Mouse (Mus musculus) embryonic facial prominence, embryonic 14.5 days (tissue): ENCODE results near the gene Hist1h2ac. TPM values are rescaled to one million over a fixed set of nuclear protein-coding genes. Genes with fewer than 3 reads are reported as not detected.
"Not testable (repeated sequence)": the region's sequence is repeated elsewhere in the genome, so short reads cannot be mapped to it uniquely, and the experiment has no call there.

ENCODE experiments used
- ATAC-seq: fragments of 200-750 bp; cut with Nextera tagmentation; 2 replicates; pipeline ENCODE4 v1.8.0; 2017; ENCODE audit warnings: low read depth, moderate number of reproducible peaks, moderate TSS enrichment
- DNase-seq: peaks from one replicate; pipeline ENCODE4 v3.0.0-alpha.2; 2015; ENCODE audit warnings: low spot score
- H3K27ac ChIP-seq: fragments of 300-500 bp; sonication (generic); replicated peaks from 2 replicates; pipeline ENCODE4 v1.5.1; 2014; ENCODE audit warnings: low read depth, mild to moderate bottlenecking, low read length, moderate library complexity
- H3K27me3 ChIP-seq: fragments of 300-500 bp; sonication (generic); replicated peaks from 2 replicates; pipeline ENCODE4 v1.6.1; 2014; ENCODE audit warnings: low read length; ENCODE audit not compliant: control insufficient read depth, insufficient read depth
- H3K36me3 ChIP-seq: fragments of 300-500 bp; sonication (generic); 2 replicates; pipeline ENCODE4 v1.6.1; 2014; ENCODE audit warnings: low read length, mixed read lengths; ENCODE audit not compliant: control insufficient read depth, insufficient read depth
- H3K4me1 ChIP-seq: fragments of 300-500 bp; sonication (generic); 2 replicates; pipeline ENCODE4 v1.6.1; 2014; ENCODE audit warnings: antibody characterized with exemption, low read length; ENCODE audit not compliant: control insufficient read depth, insufficient read depth
- H3K4me2 ChIP-seq: fragments of 300-500 bp; sonication (generic); 2 replicates; pipeline ENCODE4 v1.6.1; 2014; ENCODE audit warnings: low read depth, mild to moderate bottlenecking, low read length, moderate library complexity, mixed read lengths
- H3K4me3 ChIP-seq: fragments of 300-500 bp; sonication (generic); 2 replicates; pipeline ENCODE4 v1.5.1; 2014; ENCODE audit warnings: low read depth, mild to moderate bottlenecking, low read length
- H3K9ac ChIP-seq: fragments of 300-500 bp; sonication (generic); 2 replicates; pipeline ENCODE4 v1.6.1; 2014; ENCODE audit warnings: low read depth, mild to moderate bottlenecking, low read length, moderate library complexity, mixed read lengths
- H3K9me3 ChIP-seq: fragments of 300-500 bp; sonication (generic); 2 replicates; pipeline ENCODE4 v1.6.1; 2016; ENCODE audit warnings: low read length; ENCODE audit not compliant: control insufficient read depth
- WGBS: fragments of 180-500 bp; shearing (Covaris S2); extraction: QIAGEN DNeasy Blood & Tissue Kit; methylation state at CpG from one replicate; pipeline ENCODE4 v1.1.7; 2014; 5-methylcytosine and 5-hydroxymethylcytosine counted together
- polyA plus RNA-seq: library from polyadenylated mRNA; unstranded; fragments of >200 nt; fragmentation: Nextera tagmentation; extraction: Ambion mirVana; gene quantifications from 2 replicates; pipeline ENCODE4 v1.2.1, GENCODE M21; 2014

Hist1h2ac gene
- polyA plus RNA-seq, 1 experiment from 2014 or later = 1.3 TPM

GRCm38 (mm10) chr13:23717593-23718245, 34.0 kb upstream of the Hist1h2ac start:
- not testable (repeated sequence) for ATAC-seq, H3K4me2 ChIP-seq, H3K4me1 ChIP-seq, H3K9ac ChIP-seq, H3K27me3 ChIP-seq, DNase-seq, H3K36me3 ChIP-seq, H3K9me3 ChIP-seq, H3K4me3 ChIP-seq, H3K27ac ChIP-seq
- 12% methylated on average over 2 of the region's 2 CpGs for WGBS

- Histone ChIP-seq H3K4me1 (no peaks in the 10 kb centered on the region), H3K9me3 (no peaks in the 10 kb centered on the region), H3K4me2 (no peak overlapping the region), H3K36me3 (no peaks in the 10 kb centered on the region), H3K27ac (no peak overlapping the region), H3K9ac (no peak overlapping the region), H3K4me3 (no peak overlapping the region), H3K27me3 (no peaks in the 10 kb centered on the region)
- DNase-seq (no peak), ATAC-seq (no peak)
- WGBS = 57% methylated on average over 11 of the region's 11 CpGs
These were observed 33.4 kb upstream of the Hist1h2ac start for GRCm38 (mm10) chr13:23717176-23717575.

DNA sequence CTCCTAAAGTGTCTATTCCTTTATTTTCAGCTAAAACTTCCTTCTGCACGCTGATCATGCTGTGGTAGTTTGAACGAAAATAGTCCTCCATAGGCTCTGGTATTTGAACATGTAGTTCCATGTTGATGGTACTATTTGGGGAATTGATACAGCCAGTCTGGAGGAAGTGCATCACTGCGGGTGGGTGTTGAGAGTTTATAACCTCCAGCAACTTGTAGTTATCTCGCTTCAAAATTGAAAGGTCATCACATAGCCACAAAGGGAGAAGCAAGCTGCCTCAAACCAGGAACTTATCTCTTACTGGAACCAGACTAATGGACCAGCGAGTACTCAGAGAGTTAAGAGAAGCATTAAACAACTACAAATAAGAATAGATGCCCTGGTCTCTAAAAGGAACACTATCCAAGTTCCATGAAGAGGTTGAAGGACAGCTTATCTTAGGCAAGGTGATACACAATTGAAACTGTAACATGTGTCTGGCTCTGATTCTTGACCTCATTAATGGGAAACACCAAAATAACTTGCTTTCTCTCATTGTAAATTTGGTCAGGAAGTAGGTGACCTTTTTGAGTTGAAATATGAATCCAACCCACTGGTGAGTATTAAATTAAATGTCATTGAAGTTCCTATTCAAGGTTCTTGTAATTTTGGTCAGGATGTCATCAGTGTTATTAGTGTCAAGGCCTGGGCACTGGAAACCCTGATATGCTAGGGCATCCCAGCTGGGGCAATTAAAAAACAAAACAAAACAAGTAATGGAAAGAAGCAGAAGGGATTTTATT, 32.7 kb upstream of the Hist1h2ac start:
- H3K4me3 ChIP-seq = no peak overlapping the region
- H3K4me2 ChIP-seq = no peak overlapping the region
- DNase-seq = no peak
- no peaks in the 10 kb centered on the region for H3K9me3 ChIP-seq
- H3K9ac ChIP-seq = no peak overlapping the region
- H3K27me3 ChIP-seq = no peaks in the 10 kb centered on the region
- no peak overlapping the region for H3K27ac ChIP-seq
- 84% methylated on average over 5 of the region's 5 CpGs for WGBS
- no peak for ATAC-seq
- no peaks in the 10 kb centered on the region for H3K36me3 ChIP-seq
- no peaks in the 10 kb centered on the region for H3K4me1 ChIP-seq

- peak within 1 kb of the TSS; percentile 66 for H3K9ac ChIP-seq
- H3K4me2 ChIP-seq = peak within 1 kb of the TSS; percentile 86
- 5% methylated on average over 13 of the region's 17 CpGs for whole genome bisulfite sequencing
- H3K9me3 ChIP-seq = no peaks in the 10 kb centered on the region
- DNase-seq (peak; percentile 64), ATAC-seq (peak; percentile 41; the same call in 1 of the 2 replicates)
- no peaks in the 10 kb centered on the region for H3K36me3 ChIP-seq
- peaks cover 10% of the 10 kb centered on the region; the same call in 1 of the 2 replicates for H3K4me1 ChIP-seq
- no peak within 1 kb of the TSS for H3K27ac ChIP-seq
- H3K4me3 ChIP-seq = peak within 1 kb of the TSS; percentile 46
- no peaks in the 10 kb centered on the region for H3K27me3 ChIP-seq
These were observed 26.8 kb upstream of the Hist1h2ac start, which contains the start of gene Hfe for GRCm38 (mm10) chr13:23710374-23711089. Hfe (minus strand) TSS chr13:23710854.

- 17% methylated on average over 14 of the region's 15 CpGs for WGBS
- Histone ChIP-seq H3K4me1 (peaks cover 10% of the 10 kb centered on the region; the same call in 1 of the 2 replicates), H3K27ac (no peak overlapping the region), H3K9me3 (no peaks in the 10 kb centered on the region), H3K4me3 (peak overlapping the region; percentile 46), H3K27me3 (no peaks in the 10 kb centered on the region), H3K36me3 (no peaks in the 10 kb centered on the region), H3K4me2 (peak overlapping the region; percentile 86), H3K9ac (peak overlapping the region; percentile 66)
- DNase-seq (peak; percentile 29), ATAC-seq (0 out of 2 replicates have a peak, but pooled peaks have one; percentile 33)
These were observed 26.1 kb upstream of the Hist1h2ac start for GRCm38 (mm10) chr13:23709714-23710373.

DNA sequence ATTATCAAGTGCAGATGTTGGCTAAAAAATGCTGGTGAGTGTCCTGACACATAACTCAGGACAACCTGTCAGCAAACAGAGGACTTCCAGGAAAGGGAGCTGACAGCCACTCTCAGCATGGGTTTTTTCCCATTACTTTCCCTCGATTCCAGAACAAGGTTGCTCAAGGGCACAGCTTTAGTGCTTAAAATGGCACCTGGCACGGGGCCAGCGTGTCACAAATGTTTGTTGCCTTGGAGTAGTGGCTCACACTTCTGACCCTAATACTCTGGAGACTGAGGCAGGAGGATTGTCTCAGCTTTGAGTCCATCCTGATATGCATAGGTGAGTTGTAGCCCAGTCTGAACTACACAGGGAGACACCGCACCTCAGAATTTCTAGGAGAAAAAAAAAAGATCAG, 24.9 kb upstream of the Hist1h2ac start:
- H3K4me1 ChIP-seq = peaks cover 10% of the 10 kb centered on the region; the same call in 1 of the 2 replicates
- 52% methylated on average over 4 of the region's 4 CpGs for WGBS
- no peak overlapping the region for H3K9ac ChIP-seq
- H3K4me2 ChIP-seq = no peak overlapping the region
- no peak for DNase-seq
- H3K4me3 ChIP-seq = no peak overlapping the region
- no peaks in the 10 kb centered on the region for H3K27me3 ChIP-seq
- H3K27ac ChIP-seq = no peak overlapping the region
- ATAC-seq = no peak
- H3K36me3 ChIP-seq = no peaks in the 10 kb centered on the region
- H3K9me3 ChIP-seq = no peaks in the 10 kb centered on the region

- Histone ChIP-seq H3K27me3 (no peaks in the 10 kb centered on the region), H3K9me3 (no peaks in the 10 kb centered on the region), H3K4me3 (no peak overlapping the region), H3K9ac (no peak overlapping the region), H3K27ac (no peak overlapping the region), H3K4me1 (peaks cover 10% of the 10 kb centered on the region; the same call in 1 of the 2 replicates), H3K4me2 (no peak overlapping the region), H3K36me3 (no peaks in the 10 kb centered on the region)
- no peak for DNase-seq
- ATAC-seq = no peak
- WGBS = 80% methylated on average over 4 of the region's 4 CpGs
These were observed 24.3 kb upstream of the Hist1h2ac start for GRCm38 (mm10) chr13:23708041-23708440.

GRCm38 (mm10) chr13:23706771-23707170, 23.0 kb upstream of the Hist1h2ac start:
- Histone ChIP-seq H3K27ac (no peak overlapping the region), H3K9ac (no peak overlapping the region), H3K4me2 (no peak overlapping the region), H3K27me3 (no peaks in the 10 kb centered on the region), H3K4me1 (peaks cover 10% of the 10 kb centered on the region; the same call in 1 of the 2 replicates), H3K9me3 (no peaks in the 10 kb centered on the region), H3K36me3 (no peaks in the 10 kb centered on the region), H3K4me3 (no peak overlapping the region)
- DNase-seq (no peak), ATAC-seq (no peak)
- 89% methylated on average over 12 of the region's 12 CpGs for WGBS
